Mouse (Mus musculus): ENCODE results near the gene Samd14.

GRCm38 (mm10) chr11:95007418-95007817, 2.3 kb upstream of the Samd14 start:
- TF ChIP-seq CTCF (IDR thresholded peaks at IDR 0.05) (no peak), EP300 (IDR thresholded peaks at IDR 0.05) (no peak)

Measured in lung, postnatal 0 days (tissue).